Mouse (Mus musculus) cortical plate, adult 2 months (tissue): ENCODE results near the gene AC134908.4.

Experiments used
- CTCF ChIP-seq: fragments of 200-500 bp; IDR thresholded peaks from 2 replicates; pipeline ENCODE4 v1.5.1; 2011; ENCODE audit warnings: mild to moderate bottlenecking, control low read depth, low read length; ENCODE audit not compliant: insufficient read depth; ENCODE audit errors: extremely low read depth
- POLR2A ChIP-seq: fragments of 200-500 bp; IDR thresholded peaks from 2 replicates; pipeline ENCODE4 v1.6.1; 2011; ENCODE audit warnings: mild to moderate bottlenecking, low read length, control low read depth; ENCODE audit not compliant: insufficient read depth; ENCODE audit errors: extremely low read depth

GRCm38 (mm10) chr17:25796951-25797369 lies 1.5 kb upstream of the AC134908.4 start, which contains the start of gene Metrn:
- no peak for TF ChIP-seq POLR2A
- no peak for TF ChIP-seq CTCF
